Mouse (Mus musculus): ENCODE data around the gene Ccdc120. TPM values are rescaled to one million over a fixed set of nuclear protein-coding genes. Genes with fewer than 3 reads are reported as not detected.
A peak's percentile ranks its signal among the peaks of the same experiment; 100 is the strongest.

The Ccdc120 gene
- total RNA-seq, 2 experiments from 2014 or later, result 0.28 to 0.75 TPM

GRCm38 (mm10) chrX:7741103-7741502 is 9.6 kb downstream of the Ccdc120 start:
- H3K4me3 ChIP-seq, result no peak overlapping the region
- DNase-seq, result no peak
- intact Hi-C loops (cut with DNase I), result no loop called here
- no peak for TF ChIP-seq CTCF (IDR thresholded peaks at IDR 0.05)
- H3K27ac ChIP-seq, result no peak overlapping the region

GRCm38 (mm10) chrX:7740082-7740819 is 10.5 kb downstream of the Ccdc120 start:
- DNase-seq, result no peak
- intact Hi-C loops (cut with DNase I), result no loop called here
- Histone ChIP-seq H3K27ac (no peak overlapping the region), H3K4me3 (no peak overlapping the region)
- no peak for TF ChIP-seq CTCF (IDR thresholded peaks at IDR 0.05)

- no peak for DNase-seq
- intact Hi-C loops (cut with DNase I), result no loop called here
- H3K27ac ChIP-seq, result no peak overlapping the region
- no peak overlapping the region for H3K4me3 ChIP-seq
- TF ChIP-seq CTCF (IDR thresholded peaks at IDR 0.05), result no peak
Measured at GRCm38 (mm10) chrX:7739336-7740081, 11.2 kb downstream of the Ccdc120 start.

GRCm38 (mm10) chrX:7733571-7734156 is 17.0 kb downstream of the Ccdc120 start:
- Histone ChIP-seq H3K27ac (peak overlapping the region; percentile 48; the same call in 1 of the 2 replicates), H3K4me3 (peak overlapping the region; percentile 58)
- peak; percentile 72 for TF ChIP-seq CTCF (IDR thresholded peaks at IDR 0.05)
- DNase-seq, result peak; percentile 84
- intact Hi-C loops (cut with DNase I), result loop anchor here (2.0 kb wide), 1 partner anchor 43 kb away; no protein-coding TSS in a partner anchor

- Histone ChIP-seq H3K4me3 (peak overlapping the region; percentile 71), H3K27ac (peak overlapping the region; percentile 77)
- TF ChIP-seq CTCF (IDR thresholded peaks at IDR 0.05), result no peak
- intact Hi-C loops (cut with DNase I), result no loop called here
- DNase-seq, result no peak
Measured at GRCm38 (mm10) chrX:7728922-7729265, 21.8 kb downstream of the Ccdc120 start.

- H3K4me3 ChIP-seq, result peak within 1 kb of the TSS; percentile 71
- H3K27ac ChIP-seq, result peak within 1 kb of the TSS; percentile 77
- DNase-seq, result peak; percentile 83
- intact Hi-C loops (cut with DNase I), result no loop called here
- no peak for TF ChIP-seq CTCF (IDR thresholded peaks at IDR 0.05)
Measured at GRCm38 (mm10) chrX:7728215-7728921, 22.3 kb downstream of the Ccdc120 start, which contains the start of gene Praf2. Gene Praf2, plus strand, starts transcription at chrX:7728439.

GRCm38 (mm10) chrX:7727176-7727575 is 23.5 kb downstream of the Ccdc120 start:
- H3K4me3 ChIP-seq, result no peak overlapping the region
- no peak for DNase-seq
- intact Hi-C loops (cut with DNase I), result no loop called here
- TF ChIP-seq CTCF (IDR thresholded peaks at IDR 0.05), result no peak
- no peak overlapping the region for H3K27ac ChIP-seq

- no peak for DNase-seq
- H3K27ac ChIP-seq, result no peak overlapping the region
- intact Hi-C loops (cut with DNase I), result no loop called here
- TF ChIP-seq CTCF (IDR thresholded peaks at IDR 0.05), result no peak
- H3K4me3 ChIP-seq, result no peak overlapping the region
Measured at GRCm38 (mm10) chrX:7725841-7726240, 24.9 kb downstream of the Ccdc120 start.

GRCm38 (mm10) chrX:7724135-7724534 is 26.6 kb downstream of the Ccdc120 start:
- intact Hi-C loops (cut with DNase I), result no loop called here

GRCm38 (mm10) chrX:7722691-7723090 is 28.0 kb downstream of the Ccdc120 start:
- DNase-seq, result no peak
- peak overlapping the region; percentile 97 for H3K27ac ChIP-seq
- H3K4me3 ChIP-seq, result peak overlapping the region; percentile 87
- no peak for TF ChIP-seq CTCF (IDR thresholded peaks at IDR 0.05)
- intact Hi-C loops (cut with DNase I), result no loop called here

More at GRCm38 (mm10) chrX:7724135-7724534, 26.6 kb downstream of the Ccdc120 start:
- H3K4me3 ChIP-seq, result no peak overlapping the region
- H3K27ac ChIP-seq, result no peak overlapping the region
- TF ChIP-seq CTCF (IDR thresholded peaks at IDR 0.05), result no peak
- no peak for DNase-seq

- Histone ChIP-seq H3K27ac (peak overlapping the region; percentile 97), H3K4me3 (peak overlapping the region; percentile 87)
- intact Hi-C loops (cut with DNase I), result no loop called here
- TF ChIP-seq CTCF (IDR thresholded peaks at IDR 0.05), result no peak
- DNase-seq, result no peak
Measured at GRCm38 (mm10) chrX:7722282-7722611, 28.5 kb downstream of the Ccdc120 start.

GRCm38 (mm10) chrX:7721514-7722281 is 29.0 kb downstream of the Ccdc120 start, which contains the start of gene Gm45208:
Gene Gm45208, plus strand, starts transcription at chrX:7722245.
- peak; percentile 75 for DNase-seq
- Histone ChIP-seq H3K27ac (peak within 1 kb of the TSS; percentile 97), H3K4me3 (peak within 1 kb of the TSS; percentile 87)
- no peak for TF ChIP-seq CTCF (IDR thresholded peaks at IDR 0.05)
- intact Hi-C loops (cut with DNase I), result no loop called here

All from gastrocnemius, adult 2 months (tissue).